Mouse (Mus musculus) T-helper 2 cell (primary cell): ENCODE measurements around the gene Drd5.

Source experiments
- in situ Hi-C: fragments of 300-600 bp; cut with MboI, MseI; formaldehyde crosslinking; loops from one replicate; pipeline ENCODE4 v1.15.1; 2025; ENCODE audit warnings: high pct_unique_total_duplicates

Drd5 gene

DNA sequence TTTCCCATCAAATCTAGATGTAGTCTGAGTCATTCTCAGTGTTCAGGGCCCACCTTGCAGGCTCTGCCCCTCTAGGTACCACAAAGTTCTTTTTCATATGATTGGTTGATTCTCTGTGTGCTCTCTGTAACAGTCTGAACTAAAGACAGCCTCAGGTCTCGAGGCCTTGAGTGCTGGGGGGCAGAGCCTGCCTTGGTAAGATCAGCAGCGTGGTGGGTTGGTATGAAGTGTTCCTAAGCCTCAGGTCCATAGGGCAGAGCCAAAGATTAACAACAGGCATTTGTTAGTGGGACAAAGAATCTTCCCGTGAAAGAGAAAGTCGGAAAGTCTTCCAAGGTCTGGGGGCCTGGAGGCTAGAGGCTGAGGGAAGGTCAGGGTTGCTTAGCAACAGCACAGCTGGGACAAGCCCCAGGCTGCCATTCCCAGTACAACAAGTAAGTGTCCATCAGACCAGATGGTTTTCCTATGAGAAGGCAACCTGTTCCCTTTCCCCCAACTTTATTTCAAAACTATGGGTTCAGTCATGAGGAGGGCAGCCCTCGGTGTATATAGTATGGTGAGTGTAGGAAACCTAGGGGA, 31.3 kb downstream of the Drd5 start:
- in situ Hi-C loops = no loop called here

DNA sequence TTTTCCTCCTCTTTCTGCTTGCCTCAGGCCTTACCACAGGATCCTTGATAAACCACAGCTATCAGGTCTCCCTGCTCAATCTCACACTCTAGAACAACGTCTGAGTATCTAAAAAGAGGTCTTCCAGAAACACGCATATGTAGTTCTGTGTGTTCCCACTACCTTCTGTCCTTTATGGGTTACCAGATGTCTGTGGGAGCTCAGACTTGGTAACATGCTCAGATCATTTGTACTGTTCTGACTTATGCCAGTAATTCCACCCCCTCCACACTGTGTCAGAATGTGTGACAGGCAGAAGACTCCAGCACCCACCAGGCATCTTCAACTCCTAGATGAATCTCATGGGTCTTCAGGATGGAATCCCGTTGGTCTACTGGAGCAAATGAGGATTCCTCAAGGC, 37.8 kb downstream of the Drd5 start:
- in situ Hi-C loops = no loop called here

DNA sequence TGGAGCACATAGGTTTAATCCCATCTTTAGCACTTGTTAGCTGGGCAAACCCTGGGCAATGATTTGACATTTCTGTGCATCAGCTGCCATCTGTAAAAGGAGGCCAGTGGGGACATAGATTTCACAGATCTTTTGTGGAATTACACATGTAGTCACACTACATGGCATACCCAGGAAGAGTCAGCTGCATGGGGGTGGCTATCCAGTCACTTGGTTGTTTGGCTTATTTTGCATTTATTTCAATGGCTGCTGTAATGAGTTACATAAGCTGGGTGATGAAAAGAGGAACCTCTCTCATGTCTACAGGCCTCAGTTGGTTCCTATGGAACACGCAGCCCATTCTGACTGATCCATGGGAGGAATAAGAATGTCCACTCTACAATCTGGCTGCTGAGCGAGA, 40.5 kb downstream of the Drd5 start:
- in situ Hi-C loops = no loop called here

DNA sequence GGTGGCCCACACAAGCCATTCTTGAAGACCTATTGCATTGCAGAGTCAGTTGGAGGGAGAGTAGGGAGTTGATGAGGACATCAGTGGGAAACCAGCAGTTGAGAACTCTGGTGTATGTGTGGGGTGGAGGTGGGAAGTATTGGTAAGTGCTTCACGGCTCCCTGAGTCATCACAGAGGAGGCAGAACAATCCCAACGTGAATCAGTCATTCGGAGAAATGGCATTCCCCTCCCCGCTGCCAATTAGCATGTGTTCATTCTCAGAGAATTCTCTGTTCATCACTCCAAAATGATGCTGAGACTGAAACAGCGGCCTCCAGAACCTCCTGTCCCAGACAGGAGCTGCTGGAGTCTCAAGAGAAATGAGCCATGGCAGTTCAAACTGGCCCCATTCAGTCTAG, 45.2 kb downstream of the Drd5 start:
- in situ Hi-C loops = no loop called here

DNA sequence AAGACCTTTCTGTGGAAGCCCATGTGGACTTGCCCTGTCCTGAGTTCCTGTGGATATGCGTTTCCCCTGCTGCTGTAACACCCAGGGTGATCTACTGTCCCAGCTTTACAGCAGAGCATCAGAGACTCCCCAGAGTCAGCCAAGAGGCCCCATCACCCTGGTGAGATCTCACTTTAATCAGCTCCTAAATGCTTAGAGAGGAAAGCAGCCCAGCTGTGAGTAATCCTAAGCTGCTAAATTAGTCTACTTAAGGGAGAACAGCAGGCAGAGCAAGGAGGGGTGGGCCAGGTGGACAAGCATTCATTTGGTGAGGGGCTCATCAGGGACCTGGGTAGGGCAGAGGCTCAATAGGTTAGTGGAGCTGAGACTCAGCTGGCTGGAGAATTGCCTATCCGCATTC, 46.4 kb downstream of the Drd5 start:
- in situ Hi-C loops = no loop called here

DNA sequence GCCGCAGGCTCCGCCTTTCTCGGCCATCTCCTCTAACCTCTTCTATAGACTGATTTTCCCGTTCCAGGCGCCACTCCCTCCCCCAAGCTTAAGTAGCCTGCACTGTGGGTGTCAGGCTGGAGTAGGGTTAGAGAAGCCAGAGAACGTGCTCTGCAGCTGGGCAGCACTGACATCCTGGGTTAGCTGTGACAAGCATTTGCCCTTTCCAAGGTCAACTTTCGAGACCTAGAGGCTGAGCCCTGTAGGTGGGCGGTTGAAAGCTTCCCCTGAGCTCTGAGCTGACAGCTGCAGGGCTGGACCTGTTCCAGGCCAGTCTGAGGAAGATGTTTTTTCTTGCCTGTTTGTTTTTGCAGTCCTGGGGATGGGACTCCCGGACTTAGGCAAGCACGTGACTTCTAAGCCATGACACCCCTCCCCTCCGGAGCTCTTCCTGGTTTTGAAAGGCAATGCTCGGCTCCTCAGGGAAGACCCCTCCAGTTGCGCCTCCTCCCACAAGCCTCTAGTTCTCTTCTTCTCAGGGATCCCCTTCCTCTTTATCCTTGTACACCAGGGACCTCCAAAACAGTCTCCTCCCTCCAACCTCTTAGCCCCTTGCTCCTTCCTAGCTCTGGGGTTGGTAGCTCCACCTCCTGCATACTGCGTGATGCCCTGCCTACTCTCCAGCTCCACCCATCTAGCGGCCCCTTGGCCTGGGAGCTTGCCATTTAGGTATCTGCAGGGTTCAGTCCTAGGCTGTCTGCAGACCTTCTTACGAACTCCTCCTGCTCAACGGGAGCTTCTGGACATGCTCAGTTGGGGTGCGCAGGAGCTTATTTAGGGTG, 47.7 kb downstream of the Drd5 start:
- in situ Hi-C loops = no loop called here

DNA sequence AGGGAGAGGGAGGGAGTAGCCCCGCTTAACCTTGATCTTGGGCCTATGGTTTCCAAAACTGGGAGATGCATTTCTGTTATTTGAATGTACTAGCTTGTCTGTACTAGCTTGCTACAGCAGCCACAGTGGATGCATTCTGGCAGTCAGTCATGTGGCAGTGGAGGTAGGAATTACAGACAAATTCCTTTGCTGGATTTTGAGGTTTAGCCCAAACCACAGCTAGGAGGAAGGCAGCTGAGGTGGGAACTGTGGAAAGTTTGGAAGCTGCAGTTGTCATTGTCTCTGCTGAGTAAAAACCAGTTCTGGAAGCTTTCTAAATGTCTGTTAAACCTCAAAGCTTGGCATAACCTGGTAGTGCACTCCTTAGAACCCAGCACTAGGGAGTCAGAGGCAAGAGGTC, 52.1 kb downstream of the Drd5 start:
- in situ Hi-C loops = no loop called here
